Mouse (Mus musculus) heart, embryonic 13.5 days (tissue): ENCODE data around the gene Krt76. TPM values are rescaled to one million over a fixed set of nuclear protein-coding genes. Genes with fewer than 3 reads are reported as not detected.

Experiments used
- ATAC-seq: fragments of 200-750 bp; cut with Nextera tagmentation; 2 replicates; pipeline ENCODE4 v1.8.0; 2017; ENCODE audit warnings: moderate TSS enrichment; ENCODE audit not compliant: insufficient number of reproducible peaks, low FRiP score, low TSS enrichment; ENCODE audit errors: extremely low read depth
- H3K27ac ChIP-seq: fragments of 300-500 bp; sonication (generic); replicated peaks from 2 replicates; pipeline ENCODE4 v1.5.1; 2015; ENCODE audit warnings: moderate library complexity, mild to moderate bottlenecking, inconsistent platforms
- H3K27me3 ChIP-seq: fragments of 300-500 bp; sonication (generic); replicated peaks from 2 replicates; pipeline ENCODE4 v1.6.1; 2015; ENCODE audit warnings: mild to moderate bottlenecking, inconsistent platforms
- H3K36me3 ChIP-seq: fragments of 300-500 bp; sonication (generic); 2 replicates; pipeline ENCODE4 v1.6.1; 2015; ENCODE audit warnings: mild to moderate bottlenecking, inconsistent platforms
- H3K4me1 ChIP-seq: fragments of 300-500 bp; sonication (generic); 2 replicates; pipeline ENCODE4 v1.6.1; 2015; ENCODE audit warnings: inconsistent platforms
- H3K4me2 ChIP-seq: fragments of 300-500 bp; sonication (generic); 2 replicates; pipeline ENCODE4 v1.6.1; 2015; ENCODE audit warnings: inconsistent platforms, mild to moderate bottlenecking, moderate library complexity
- H3K4me3 ChIP-seq: fragments of 300-500 bp; sonication (generic); 2 replicates; pipeline ENCODE4 v1.5.1; 2015; ENCODE audit warnings: moderate library complexity, mild to moderate bottlenecking, inconsistent platforms
- H3K9ac ChIP-seq: fragments of 300-500 bp; sonication (generic); 2 replicates; pipeline ENCODE4 v1.6.1; 2015; ENCODE audit warnings: inconsistent platforms, mild to moderate bottlenecking, moderate library complexity
- H3K9me3 ChIP-seq: fragments of 300-500 bp; sonication (generic); 2 replicates; pipeline ENCODE4 v1.6.1; 2016; ENCODE audit warnings: inconsistent platforms
- WGBS: fragments of 180-500 bp; shearing (Covaris S2); methylation state at CpG from one replicate; pipeline ENCODE4 v1.1.7; 2015; ENCODE audit warnings: mixed read lengths; 5-methylcytosine and 5-hydroxymethylcytosine counted together
- polyA plus RNA-seq: library from polyadenylated mRNA; unstranded; fragments of >200 nt; fragmentation: Nextera tagmentation; extraction: Ambion mirVana; gene quantifications from 2 replicates; pipeline ENCODE4 v1.2.1, GENCODE M21; 2015

Gene Krt76
- polyA plus RNA-seq, 1 experiment from 2014 or later: not detected

GRCm38 (mm10) chr15:101859735-101860170 lies 33.0 kb downstream of the Krt76 start:
- no peak for ATAC-seq
- Histone ChIP-seq H3K36me3 (no peaks in the 10 kb centered on the region), H3K4me3 (peak overlapping the region; percentile 53), H3K27ac (no peak overlapping the region), H3K4me2 (peak overlapping the region; percentile 91), H3K9ac (peak overlapping the region; percentile 71), H3K4me1 (peaks cover 17% of the 10 kb centered on the region), H3K27me3 (peaks cover 92% of the 10 kb centered on the region), H3K9me3 (no peaks in the 10 kb centered on the region)
- 1% methylated on average over 33 of the region's 33 CpGs for WGBS

- Histone ChIP-seq H3K36me3 (no peaks in the 10 kb centered on the region), H3K9me3 (no peaks in the 10 kb centered on the region), H3K4me2 (peak overlapping the region; percentile 91), H3K4me3 (peak overlapping the region; percentile 53), H3K4me1 (peaks cover 22% of the 10 kb centered on the region), H3K27ac (no peak overlapping the region), H3K27me3 (peaks cover 93% of the 10 kb centered on the region), H3K9ac (peak overlapping the region; percentile 71; the same call in 1 of the 2 replicates)
- WGBS: 7% methylated on average over 11 of the region's 11 CpGs
- no peak for ATAC-seq
These were observed 33.9 kb downstream of the Krt76 start for GRCm38 (mm10) chr15:101858673-101859425.

DNA sequence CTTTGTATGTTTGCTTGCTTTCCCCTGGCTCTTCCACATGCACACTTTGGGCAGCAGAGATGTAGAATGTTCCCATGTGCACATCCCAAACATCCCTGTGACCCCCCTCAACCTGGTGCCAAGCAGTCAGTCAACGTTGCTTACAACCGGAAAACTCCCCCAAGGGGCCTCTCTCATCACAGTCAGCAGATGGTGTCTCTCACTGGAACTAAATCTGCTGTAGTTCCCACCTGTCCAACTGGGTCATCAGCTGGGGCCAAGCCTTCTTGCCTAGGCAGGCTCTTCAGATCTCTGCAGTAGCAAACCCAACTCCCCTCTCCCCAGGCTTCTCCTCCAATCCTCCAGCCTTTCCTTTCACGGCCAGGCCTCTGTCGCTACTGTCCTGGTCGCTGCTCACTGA lies 36.0 kb downstream of the Krt76 start:
- no peak overlapping the region for H3K4me2 ChIP-seq
- no peaks in the 10 kb centered on the region for H3K9me3 ChIP-seq
- peaks cover 22% of the 10 kb centered on the region for H3K4me1 ChIP-seq
- ATAC-seq: no peak
- peaks cover 97% of the 10 kb centered on the region for H3K27me3 ChIP-seq
- no peak overlapping the region for H3K9ac ChIP-seq
- no peaks in the 10 kb centered on the region for H3K36me3 ChIP-seq
- H3K27ac ChIP-seq: no peak overlapping the region
- WGBS: 42% methylated on average over 5 of the region's 5 CpGs
- H3K4me3 ChIP-seq: no peak overlapping the region

DNA sequence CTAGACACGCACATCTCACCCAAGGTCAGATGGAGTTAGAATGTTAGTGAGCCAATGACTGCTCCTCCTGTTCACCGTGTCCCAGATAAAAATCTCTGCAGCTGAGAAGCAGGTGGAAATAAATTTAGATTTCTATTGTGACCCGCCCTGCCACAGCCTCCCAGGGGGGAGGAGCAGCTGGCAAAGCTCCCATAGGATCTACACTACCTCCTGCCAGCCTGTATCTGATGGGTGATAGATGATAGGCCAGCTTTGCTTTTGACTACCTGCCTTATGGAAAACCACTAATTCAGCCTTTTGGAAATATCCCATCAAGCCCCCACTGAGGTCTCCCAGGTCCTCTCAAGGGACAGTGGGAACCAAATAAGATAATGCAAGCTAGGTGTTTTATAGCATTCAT lies 37.0 kb downstream of the Krt76 start:
- WGBS: 57% methylated on average over 3 of the region's 3 CpGs
- H3K4me2 ChIP-seq: no peak overlapping the region
- no peak overlapping the region for H3K4me3 ChIP-seq
- peaks cover 22% of the 10 kb centered on the region for H3K4me1 ChIP-seq
- no peak for ATAC-seq
- H3K27ac ChIP-seq: no peak overlapping the region
- H3K36me3 ChIP-seq: no peaks in the 10 kb centered on the region
- peaks cover 97% of the 10 kb centered on the region for H3K27me3 ChIP-seq
- H3K9me3 ChIP-seq: no peaks in the 10 kb centered on the region
- no peak overlapping the region for H3K9ac ChIP-seq

GRCm38 (mm10) chr15:101854294-101854693 lies 38.4 kb downstream of the Krt76 start:
- Histone ChIP-seq H3K9ac (no peak overlapping the region), H3K27ac (no peak overlapping the region), H3K27me3 (peaks cover 96% of the 10 kb centered on the region), H3K36me3 (no peaks in the 10 kb centered on the region), H3K9me3 (no peaks in the 10 kb centered on the region), H3K4me1 (peaks cover 12% of the 10 kb centered on the region), H3K4me3 (no peak overlapping the region), H3K4me2 (no peak overlapping the region)
- no peak for ATAC-seq
- 14% methylated on average over 5 of the region's 5 CpGs for WGBS

DNA sequence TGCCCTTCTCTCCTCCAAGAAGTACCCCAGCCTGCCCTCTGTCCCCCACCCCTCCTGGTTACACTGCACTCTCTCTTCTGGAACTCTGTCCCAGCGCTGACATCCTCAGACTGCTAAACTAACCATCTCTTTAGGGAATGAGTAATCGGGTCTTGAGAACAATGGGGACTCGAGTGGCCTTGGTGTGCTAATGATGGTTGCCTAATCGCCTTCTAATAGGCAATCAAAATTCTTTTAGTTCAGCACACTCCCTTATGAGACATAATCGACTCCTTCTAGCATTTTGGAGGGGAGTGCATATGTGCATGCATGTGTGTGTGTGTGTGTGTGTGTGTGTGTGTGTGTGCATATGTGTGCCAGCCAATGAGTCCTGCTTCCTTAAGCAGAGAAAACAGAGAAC lies 40.1 kb downstream of the Krt76 start:
- no peaks in the 10 kb centered on the region for H3K36me3 ChIP-seq
- H3K9me3 ChIP-seq: no peaks in the 10 kb centered on the region
- H3K4me3 ChIP-seq: no peak overlapping the region
- no peak overlapping the region for H3K27ac ChIP-seq
- H3K9ac ChIP-seq: no peak overlapping the region
- WGBS: 47% methylated on average over 5 of the region's 5 CpGs
- H3K27me3 ChIP-seq: peaks cover 96% of the 10 kb centered on the region
- H3K4me1 ChIP-seq: 0 out of 2 replicates have a peak, but pooled peaks cover 5% of the 10 kb centered on the region
- no peak for ATAC-seq
- H3K4me2 ChIP-seq: no peak overlapping the region

DNA sequence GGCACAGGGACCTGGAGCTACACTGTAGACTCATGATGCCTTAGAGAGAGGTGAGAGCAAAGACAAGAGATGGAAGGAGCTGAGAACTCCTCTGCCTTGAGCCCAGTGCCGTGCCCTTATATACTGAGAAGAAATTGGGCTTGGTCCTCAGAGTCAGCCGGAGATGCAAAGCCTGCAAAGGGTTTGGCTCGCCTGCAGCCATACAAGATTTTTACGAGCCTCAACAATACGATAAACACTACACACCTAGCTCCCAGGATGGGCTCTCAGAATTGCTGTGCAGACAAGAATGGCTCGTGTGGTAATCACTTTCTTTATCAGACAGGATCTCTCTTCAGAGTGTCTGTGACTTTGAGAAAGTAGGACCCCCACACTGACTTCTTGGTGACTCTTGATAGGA lies 42.0 kb downstream of the Krt76 start, which contains the start of gene Krt1:
Gene Krt1, minus strand, starts transcription at position 101 of the 400 bp plus-strand sequence.
- 67% methylated on average over 6 of the region's 6 CpGs for WGBS
- H3K9ac ChIP-seq: no peak within 1 kb of the TSS
- H3K27ac ChIP-seq: no peak within 1 kb of the TSS
- no peak within 1 kb of the TSS for H3K4me3 ChIP-seq
- ATAC-seq: no peak
- peaks cover 94% of the 10 kb centered on the region for H3K27me3 ChIP-seq
- no peaks in the 10 kb centered on the region for H3K9me3 ChIP-seq
- no peaks in the 10 kb centered on the region for H3K36me3 ChIP-seq
- H3K4me1 ChIP-seq: peaks cover 5% of the 10 kb centered on the region; the same call in 1 of the 2 replicates
- no peak within 1 kb of the TSS for H3K4me2 ChIP-seq

- peaks cover 10% of the 10 kb centered on the region; the same call in 1 of the 2 replicates for H3K4me1 ChIP-seq
- peak overlapping the region; percentile 81 for H3K9ac ChIP-seq
- H3K27me3 ChIP-seq: peaks cover 82% of the 10 kb centered on the region
- H3K36me3 ChIP-seq: no peaks in the 10 kb centered on the region
- no peak overlapping the region for H3K27ac ChIP-seq
- no peaks in the 10 kb centered on the region for H3K9me3 ChIP-seq
- peak overlapping the region; percentile 84 for H3K4me2 ChIP-seq
- peak overlapping the region; percentile 61 for H3K4me3 ChIP-seq
- 2% methylated on average over 36 of the region's 37 CpGs for WGBS
- no peak for ATAC-seq
These were observed 46.7 kb downstream of the Krt76 start for GRCm38 (mm10) chr15:101845971-101846403.

DNA sequence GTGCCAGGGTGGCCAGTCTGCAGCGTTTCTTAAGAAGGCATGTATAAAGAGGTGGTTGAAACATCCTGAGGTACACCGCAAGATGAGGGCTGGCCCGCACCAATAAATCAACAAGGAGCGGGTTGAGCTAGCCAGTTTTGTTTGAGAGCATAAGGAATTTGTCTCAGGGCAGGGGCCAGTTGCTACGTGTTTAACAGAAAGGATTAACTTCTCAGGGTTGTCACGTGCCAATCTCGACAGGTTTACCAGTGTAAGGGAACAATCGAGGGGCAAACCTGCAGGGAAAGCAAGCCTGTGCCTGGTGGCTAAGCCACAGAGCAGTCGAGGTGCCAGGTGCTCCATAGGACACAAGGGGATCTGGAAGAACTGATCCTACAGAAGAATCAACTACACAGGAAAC lies 49.5 kb downstream of the Krt76 start:
- Histone ChIP-seq H3K27me3 (peaks cover 70% of the 10 kb centered on the region), H3K4me1 (peaks cover 10% of the 10 kb centered on the region; the same call in 1 of the 2 replicates), H3K27ac (no peak overlapping the region), H3K9ac (no peak overlapping the region), H3K36me3 (no peaks in the 10 kb centered on the region), H3K9me3 (no peaks in the 10 kb centered on the region), H3K4me3 (no peak overlapping the region), H3K4me2 (no peak overlapping the region)
- ATAC-seq: no peak
- whole genome bisulfite sequencing: 62% methylated on average over 9 of the region's 9 CpGs

- Histone ChIP-seq H3K27me3 (peaks cover 34% of the 10 kb centered on the region), H3K4me3 (no peak overlapping the region), H3K27ac (no peak overlapping the region), H3K4me2 (no peak overlapping the region), H3K4me1 (no peaks in the 10 kb centered on the region), H3K9ac (no peak overlapping the region), H3K9me3 (no peaks in the 10 kb centered on the region), H3K36me3 (no peaks in the 10 kb centered on the region)
- 47% methylated on average over 5 of the region's 5 CpGs for WGBS
- no peak for ATAC-seq
These were observed 57.9 kb downstream of the Krt76 start for GRCm38 (mm10) chr15:101834784-101835328.
